Mouse (Mus musculus) G1E (cell line): ENCODE measurements around the gene Tnfrsf26.

Experiments
- CTCF ChIP-seq: IDR thresholded peaks from 2 replicates; pipeline ENCODE4 v1.5.1; 2012; ENCODE audit warnings: low read depth, low read length, inconsistent platforms, mixed read lengths
- GATA1 ChIP-seq: IDR thresholded peaks from 2 replicates; pipeline ENCODE4 v1.6.1; 2012; ENCODE audit warnings: borderline replicate concordance, low read length, inconsistent platforms, mixed read lengths
- POLR2AphosphoS5 ChIP-seq: IDR thresholded peaks from 2 replicates; pipeline ENCODE4 v1.6.1; 2012; ENCODE audit warnings: low read depth, low read length, inconsistent platforms; ENCODE audit not compliant: insufficient replicate concordance
- TAL1 ChIP-seq: conservative IDR thresholded peaks from 2 replicates; pipeline ENCODE4 v1.6.1; 2012; ENCODE audit warnings: low read depth, low read length, inconsistent platforms, mixed read lengths

- TF ChIP-seq CTCF: no peak
- no peak for TF ChIP-seq GATA1
- TF ChIP-seq TAL1: no peak
- TF ChIP-seq POLR2AphosphoS5: no peak
These were observed 3.4 kb downstream of the Tnfrsf26 start for GRCm38 (mm10) chr7:143625151-143625550.
